ENCODE assay signal across 8 mouse cellular contexts in the genomic region with DNA sequence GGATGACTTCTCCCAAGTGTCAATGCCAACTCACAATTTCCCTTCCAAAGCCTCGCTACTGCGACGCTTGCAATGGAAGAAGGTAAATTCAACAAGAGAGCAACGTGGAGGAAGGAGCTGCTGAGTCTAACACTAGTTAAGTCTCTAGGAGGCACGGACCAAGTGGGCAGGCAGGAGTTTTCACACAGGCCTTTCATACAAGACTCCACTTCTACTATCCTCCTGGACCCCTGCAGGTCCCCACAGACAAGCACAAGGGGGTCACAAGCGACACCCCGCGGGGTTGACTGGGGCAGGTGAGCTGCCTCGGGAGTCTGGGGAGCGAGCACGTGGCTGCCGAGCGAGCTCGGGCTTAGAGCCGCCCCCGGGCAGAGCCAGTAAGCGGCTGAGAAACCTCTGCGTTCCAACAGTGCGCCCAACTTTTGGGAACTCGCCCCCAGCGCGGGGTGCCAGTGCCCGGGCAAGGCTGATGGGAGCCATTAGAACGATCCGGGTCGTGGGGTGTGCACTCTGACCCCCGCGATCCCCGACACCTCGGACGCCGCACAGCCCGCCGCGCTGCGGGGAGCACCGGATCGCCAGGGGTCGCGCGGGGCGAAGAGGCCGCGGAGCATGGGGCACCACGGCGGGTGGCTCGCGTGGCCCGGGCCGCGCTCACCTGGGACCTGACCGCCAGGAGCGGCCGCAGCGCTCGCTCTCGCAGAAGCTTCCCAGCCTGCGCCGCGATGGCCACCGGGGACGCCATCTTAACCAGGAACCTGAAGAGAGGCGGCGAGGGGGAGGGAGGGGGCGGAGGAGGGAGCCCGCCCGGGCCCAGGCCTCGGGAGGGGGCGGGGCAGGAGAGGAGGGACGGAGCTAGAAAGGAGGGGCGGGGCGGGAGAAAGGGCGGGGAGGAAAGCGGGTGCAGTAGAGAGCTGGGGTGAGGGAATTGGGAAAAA. TPM values are rescaled to one million over a fixed set of nuclear protein-coding genes. Genes with fewer than 3 reads are reported as not detected.
DNase-seq lines count a peak whose midpoint lies in the region; ATAC-seq lines count a peak whose summit lies in the region.

A gene (minus strand): TSS at position 770 of the 938 bp plus-strand sequence.

- H3K27me3 ChIP-seq in embryonic facial prominence, embryonic 11.5 days (ENCODE audit: control insufficient read depth, insufficient read depth, low read length) = no peaks in the 10 kb centered on the region
- H3K27me3 ChIP-seq in limb, embryonic 12.5 days = no peaks in the 10 kb centered on the region
- no peaks in the 10 kb centered on the region for H3K27me3 ChIP-seq in midbrain, embryonic 14.5 days (ENCODE audit: control insufficient read depth, insufficient read depth, low read length)

- H3K9me3 ChIP-seq in embryonic facial prominence, embryonic 11.5 days (replicated peaks; ENCODE audit: control insufficient read depth, low read length) = no peaks in the 10 kb centered on the region
- H3K9me3 ChIP-seq in limb, embryonic 12.5 days = no peaks in the 10 kb centered on the region
- H3K9me3 ChIP-seq in midbrain, embryonic 14.5 days (ENCODE audit: control insufficient read depth, low read length) = no peaks in the 10 kb centered on the region

- WGBS in embryonic facial prominence, embryonic 11.5 days = under 1% methylated on average over 65 of the region's 74 CpGs
- 1% methylated on average over 67 of the region's 74 CpGs for WGBS in limb, embryonic 12.5 days
- under 1% methylated on average over 66 of the region's 74 CpGs for WGBS in midbrain, embryonic 14.5 days

- peak; percentile 91 for DNase-seq in 3T3-L1 (ENCODE audit: low read depth, low spot score)
- peak; percentile 93 for DNase-seq in adrenal gland, postnatal 25 days
- DNase-seq in embryonic facial prominence, embryonic 11.5 days (ENCODE audit: low spot score) = peak; percentile 94
- DNase-seq in kidney, adult 11 months = peak; percentile 70
- DNase-seq in midbrain, embryonic 14.5 days = peak; percentile 90
- peak; percentile 76 to 84 for DNase-seq in spleen, adult 18-20 months

- peak; percentile 82 for ATAC-seq in embryonic facial prominence, embryonic 11.5 days (replicated peaks; ENCODE audit: insufficient number of reproducible peaks, low FRiP score, low TSS enrichment, low read depth)
- peak; percentile 89 for ATAC-seq in granulocyte monocyte progenitor cell, adult 5-6 weeks (replicated peaks; ENCODE audit: poor library complexity, severe bottlenecking)
- ATAC-seq in limb, embryonic 12.5 days (ENCODE audit: insufficient number of reproducible peaks, insufficient read depth, low FRiP score, low TSS enrichment, low read depth) = peak; percentile 88
- peak; percentile 91 for ATAC-seq in midbrain, embryonic 14.5 days (ENCODE audit: low FRiP score, low TSS enrichment)

- H3K36me3 ChIP-seq in embryonic facial prominence, embryonic 11.5 days (replicated peaks; ENCODE audit: control insufficient read depth, insufficient read depth, low read depth, low read length) = no peaks in the 10 kb centered on the region
- H3K36me3 ChIP-seq in limb, embryonic 12.5 days = no peaks in the 10 kb centered on the region
- no peaks in the 10 kb centered on the region for H3K36me3 ChIP-seq in midbrain, embryonic 14.5 days (ENCODE audit: control insufficient read depth, insufficient read depth, low read length)

- H3K27ac ChIP-seq in embryonic facial prominence, embryonic 11.5 days (replicated peaks; ENCODE audit: low read depth, low read length) = no peak within 1 kb of the TSS
- H3K27ac ChIP-seq in limb, embryonic 12.5 days = peak within 1 kb of the TSS; percentile 84
- H3K27ac ChIP-seq in midbrain, embryonic 14.5 days (replicated peaks; ENCODE audit: low read depth, low read length) = peak within 1 kb of the TSS; percentile 52

- peak within 1 kb of the TSS; percentile 84 for H3K4me2 ChIP-seq in embryonic facial prominence, embryonic 11.5 days (ENCODE audit: low read depth, low read length)
- H3K4me2 ChIP-seq in limb, embryonic 12.5 days = peak within 1 kb of the TSS; percentile 85
- peak within 1 kb of the TSS; percentile 81 for H3K4me2 ChIP-seq in midbrain, embryonic 14.5 days (ENCODE audit: low read length)

- H3K4me1 ChIP-seq in embryonic facial prominence, embryonic 11.5 days (ENCODE audit: control insufficient read depth, insufficient read depth, low read length) = no peaks in the 10 kb centered on the region
- peaks cover 9% of the 10 kb centered on the region for H3K4me1 ChIP-seq in limb, embryonic 12.5 days (replicated peaks)
- peaks cover 7% of the 10 kb centered on the region; the same call in 1 of the 2 replicates for H3K4me1 ChIP-seq in midbrain, embryonic 14.5 days (ENCODE audit: control insufficient read depth, insufficient read depth, low read length)

- peak within 1 kb of the TSS; percentile 73 for H3K4me3 ChIP-seq in embryonic facial prominence, embryonic 11.5 days (ENCODE audit: low read depth, low read length)
- peak within 1 kb of the TSS; percentile 80 for H3K4me3 ChIP-seq in limb, embryonic 12.5 days (replicated peaks)
- H3K4me3 ChIP-seq in midbrain, embryonic 14.5 days (replicated peaks; ENCODE audit: low read depth, low read length) = peak within 1 kb of the TSS; percentile 68

- H3K9ac ChIP-seq in embryonic facial prominence, embryonic 11.5 days (replicated peaks; ENCODE audit: low read length) = peak within 1 kb of the TSS; percentile 89
- H3K9ac ChIP-seq in limb, embryonic 12.5 days (replicated peaks) = peak within 1 kb of the TSS; percentile 90
- peak within 1 kb of the TSS; percentile 80 for H3K9ac ChIP-seq in midbrain, embryonic 14.5 days (replicated peaks; ENCODE audit: low read length)

RNA-seq across cellular contexts. Expression of the gene that starts here (rescaled TPM):
- 131 and 153 TPM in 2 replicates for total RNA-seq in adrenal gland, postnatal 25 days (2021)
- 64.7 and 67.2 TPM in 2 replicates for polyA plus RNA-seq in embryonic facial prominence, embryonic 11.5 days (2014; fragmentation: Nextera tagmentation; extraction: Ambion mirVana)
- 48.5 and 49.7 TPM in 2 replicates for total RNA-seq in granulocyte monocyte progenitor cell, adult 5-6 weeks (2014; fragmentation: Nextera tagmentation)
- 70.8 and 111 TPM in 2 replicates for total RNA-seq in granulocyte monocyte progenitor cell, adult 5-6 weeks (2017)
- polyA plus RNA-seq in limb, embryonic 12.5 days (2016; fragmentation: Nextera tagmentation; extraction: Ambion mirVana) = 51.4 and 51.7 TPM in 2 replicates
- polyA plus RNA-seq in midbrain, embryonic 14.5 days (2014; fragmentation: Nextera tagmentation; extraction: Ambion mirVana) = 8.8 and 15.8 TPM in 2 replicates
